Mouse (Mus musculus) thymus, postnatal 4 days (tissue): Measurements from ENCODE around the gene Ecm1.

Experiments
- DNase-seq: peaks from one replicate; pipeline ENCODE4 v3.0.0; 2021

The Ecm1 gene

GRCm38 (mm10) chr3:95689171-95689915, 50.0 kb downstream of the Ecm1 start:
- DNase-seq, result no peak

- DNase-seq, result peak; percentile 59
Measured at GRCm38 (mm10) chr3:95687524-95688421, 51.6 kb downstream of the Ecm1 start, which contains the start of gene Adamtsl4. Gene Adamtsl4 (minus strand): TSS chr3:95687917.

GRCm38 (mm10) chr3:95687168-95687523, 52.2 kb downstream of the Ecm1 start:
- no peak for DNase-seq

GRCm38 (mm10) chr3:95686492-95687167, 52.7 kb downstream of the Ecm1 start:
- no peak for DNase-seq

GRCm38 (mm10) chr3:95685701-95686100, 53.7 kb downstream of the Ecm1 start:
- DNase-seq, result no peak

GRCm38 (mm10) chr3:95685301-95685700, 54.1 kb downstream of the Ecm1 start:
- no peak for DNase-seq

- no peak for DNase-seq
Measured at GRCm38 (mm10) chr3:95684846-95685245, 54.5 kb downstream of the Ecm1 start.
